Mouse (Mus musculus) spleen, adult 2 months (tissue): ENCODE data around the gene Polr2m. TPM values are rescaled to one million over a fixed set of nuclear protein-coding genes. Genes with fewer than 3 reads are reported as not detected.

ENCODE experiments used
- DNase-seq, 2 experiments: peaks; one replicate each; pipeline versions ENCODE4 v3.0.0 to v3.0.0-alpha.2; 2012 to 2021; ENCODE audit warnings: low spot score in 2 of 2, low read depth in 1 of 2
- H3K27ac ChIP-seq: fragments of 200-500 bp; 2 replicates; pipeline ENCODE4 v1.5.1; 2012; ENCODE audit warnings: low read length, inconsistent platforms; ENCODE audit not compliant: insufficient read depth
- H3K27me3 ChIP-seq: fragments of 200-500 bp; 2 replicates; pipeline ENCODE4 v1.6.1; 2012; ENCODE audit warnings: mild to moderate bottlenecking, moderate library complexity, low read length, inconsistent platforms; ENCODE audit not compliant: control insufficient read depth, insufficient read depth
- H3K36me3 ChIP-seq: fragments of 200-500 bp; 2 replicates; pipeline ENCODE4 v1.6.1; 2012; ENCODE audit warnings: mild to moderate bottlenecking, low read length, inconsistent platforms; ENCODE audit not compliant: control insufficient read depth, insufficient read depth
- H3K4me1 ChIP-seq: fragments of 200-500 bp; 2 replicates; pipeline ENCODE4 v1.6.1; 2011; ENCODE audit warnings: inconsistent platforms; ENCODE audit not compliant: control insufficient read depth, insufficient read depth, insufficient read length
- H3K4me3 ChIP-seq: fragments of 200-500 bp; 2 replicates; pipeline ENCODE4 v1.5.1; 2011; ENCODE audit warnings: mild to moderate bottlenecking, inconsistent platforms; ENCODE audit not compliant: insufficient read depth, insufficient read length; ENCODE audit errors: extremely low read depth
- CTCF ChIP-seq: fragments of 200-500 bp; IDR thresholded peaks from 2 replicates; pipeline ENCODE4 v1.5.1; 2011; ENCODE audit warnings: mild to moderate bottlenecking, inconsistent platforms; ENCODE audit not compliant: insufficient read depth, insufficient read length, insufficient replicate concordance; ENCODE audit errors: extremely low read depth
- POLR2A ChIP-seq: fragments of 200-500 bp; IDR thresholded peaks from 2 replicates; pipeline ENCODE4 v1.6.1; 2011; ENCODE audit warnings: low read depth, low read length, inconsistent platforms
- WGBS: fragments of 180-500 bp; shearing (Covaris S2); methylation state at CpG from one replicate; pipeline ENCODE4 v1.1.7; 2018; 5-methylcytosine and 5-hydroxymethylcytosine counted together
- polyA plus RNA-seq: library from polyadenylated mRNA; depleted of rRNA; stranded (reverse); fragments of >200 nt; gene quantifications from 2 replicates; pipeline ENCODE4 v1.2.3, GENCODE M21; 2012

Gene Polr2m
- polyA plus RNA-seq, 1 experiment = 333 TPM

- no peak overlapping the region for H3K4me3 ChIP-seq
- no peaks in the 10 kb centered on the region for H3K27me3 ChIP-seq
- peaks cover 69% of the 10 kb centered on the region for H3K36me3 ChIP-seq
- no peak overlapping the region for H3K27ac ChIP-seq
- H3K4me1 ChIP-seq = peaks cover 5% of the 10 kb centered on the region; the same call in 1 of the 2 replicates
- DNase-seq = no peak
- WGBS = 96% methylated on average over 7 of the region's 7 CpGs
- no peak for TF ChIP-seq CTCF
- TF ChIP-seq POLR2A = no peak
Observed at GRCm38 (mm10) chr9:71478596-71478995, 7.1 kb downstream of the Polr2m start.

GRCm38 (mm10) chr9:71476601-71477000, 9.1 kb downstream of the Polr2m start:
- no peak for TF ChIP-seq POLR2A
- no peak overlapping the region for H3K4me3 ChIP-seq
- H3K27me3 ChIP-seq = no peaks in the 10 kb centered on the region
- H3K27ac ChIP-seq = no peak overlapping the region
- 96% methylated on average over 3 of the region's 3 CpGs for WGBS
- no peak for DNase-seq
- no peaks in the 10 kb centered on the region for H3K4me1 ChIP-seq
- peaks cover 53% of the 10 kb centered on the region for H3K36me3 ChIP-seq

DNA sequence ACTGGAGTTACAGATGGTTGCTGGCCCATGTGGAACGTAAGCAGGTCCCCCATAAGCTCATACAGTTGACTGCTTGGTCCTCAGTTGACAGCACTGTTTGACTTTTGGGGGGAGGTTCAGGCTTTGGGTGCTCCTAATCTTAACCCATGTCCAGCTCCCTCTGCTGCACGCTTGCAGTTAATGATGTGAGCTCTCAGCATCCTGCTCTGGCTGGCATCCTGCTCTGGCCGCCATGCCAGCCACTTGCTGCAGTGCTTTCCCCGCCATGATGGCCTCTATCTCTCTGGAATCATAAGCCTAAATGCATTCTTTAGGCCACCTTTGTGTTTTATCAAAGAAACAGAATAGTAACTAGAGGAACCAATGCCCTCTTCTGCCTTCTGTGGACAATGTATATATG, 10.2 kb downstream of the Polr2m start:
- Histone ChIP-seq H3K36me3 (peaks cover 42% of the 10 kb centered on the region), H3K4me1 (no peaks in the 10 kb centered on the region), H3K27ac (no peak overlapping the region), H3K4me3 (no peak overlapping the region), H3K27me3 (no peaks in the 10 kb centered on the region)
- TF ChIP-seq POLR2A = no peak
- TF ChIP-seq CTCF = no peak
- no peak for DNase-seq
- WGBS = 96% methylated on average over 4 of the region's 4 CpGs

DNA sequence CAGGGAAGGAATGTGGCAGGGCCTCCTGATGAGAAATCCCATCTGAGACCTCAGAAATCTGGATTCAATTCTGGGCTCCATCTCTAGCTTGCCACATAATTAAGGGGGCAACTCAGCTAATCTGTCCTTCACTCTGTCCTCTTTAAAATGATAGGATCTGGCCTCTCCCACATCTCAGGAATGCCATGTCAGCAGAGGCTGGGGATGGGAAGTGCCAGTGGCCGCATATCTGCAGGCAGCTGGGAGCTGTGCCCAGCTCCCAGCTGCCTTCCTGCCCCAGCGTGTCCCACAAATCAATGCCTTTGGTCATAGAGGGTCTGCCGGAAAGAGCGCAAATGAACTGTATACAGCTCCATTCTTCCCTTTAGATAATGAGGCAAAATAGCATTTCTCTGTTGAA, 18.3 kb downstream of the Polr2m start:
- no peak overlapping the region for H3K4me3 ChIP-seq
- H3K4me1 ChIP-seq = no peaks in the 10 kb centered on the region
- DNase-seq = no peak
- WGBS = 91% methylated on average over 4 of the region's 4 CpGs
- H3K36me3 ChIP-seq = no peaks in the 10 kb centered on the region
- no peak overlapping the region for H3K27ac ChIP-seq
- no peaks in the 10 kb centered on the region for H3K27me3 ChIP-seq
- TF ChIP-seq POLR2A (no peak), CTCF (no peak)

GRCm38 (mm10) chr9:71466111-71466510, 19.6 kb downstream of the Polr2m start:
- no peak for DNase-seq
- Histone ChIP-seq H3K27me3 (no peaks in the 10 kb centered on the region), H3K4me1 (no peaks in the 10 kb centered on the region), H3K4me3 (no peak overlapping the region), H3K36me3 (no peaks in the 10 kb centered on the region), H3K27ac (no peak overlapping the region)
- WGBS = 59% methylated on average over 3 of the region's 3 CpGs
- TF ChIP-seq POLR2A (no peak), CTCF (no peak)

GRCm38 (mm10) chr9:71463072-71463667, 22.6 kb downstream of the Polr2m start:
- TF ChIP-seq CTCF (no peak), POLR2A (no peak)
- DNase-seq = no peak
- Histone ChIP-seq H3K36me3 (no peaks in the 10 kb centered on the region), H3K27me3 (no peaks in the 10 kb centered on the region), H3K27ac (no peak overlapping the region), H3K4me1 (no peaks in the 10 kb centered on the region), H3K4me3 (no peak overlapping the region)
- WGBS = 86% methylated on average over 13 of the region's 13 CpGs

DNA sequence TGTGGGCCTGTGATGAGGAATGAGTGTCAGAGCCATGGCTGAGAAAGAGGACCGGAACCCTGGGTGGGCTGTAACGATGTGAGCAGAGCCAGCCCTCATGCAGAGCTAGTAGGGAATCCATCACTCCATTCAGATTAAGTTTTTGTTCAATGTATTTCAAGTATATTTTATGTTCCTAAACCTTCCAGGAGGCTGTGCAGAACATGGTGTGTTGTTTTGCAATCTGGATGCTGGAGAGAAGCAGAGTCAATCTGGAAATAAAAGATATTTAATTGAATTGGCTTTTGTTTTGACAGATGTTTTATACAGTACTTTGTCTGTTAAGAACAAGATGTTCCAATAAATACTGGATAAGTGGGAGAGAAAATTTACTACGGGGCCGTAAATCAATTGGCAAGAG, 29.0 kb downstream of the Polr2m start:
- Histone ChIP-seq H3K27ac (no peak overlapping the region), H3K4me1 (no peaks in the 10 kb centered on the region), H3K36me3 (no peaks in the 10 kb centered on the region), H3K27me3 (no peaks in the 10 kb centered on the region), H3K4me3 (no peak overlapping the region)
- TF ChIP-seq POLR2A (no peak), CTCF (no peak)
- WGBS = 93% methylated on average over 4 of the region's 4 CpGs
- DNase-seq = no peak
